Mouse (Mus musculus) liver, postnatal 0 days (tissue): ENCODE data around the gene Ulk2.

ENCODE experiments used
- CTCF ChIP-seq: sonication (generic); IDR thresholded peaks from 2 replicates; pipeline ENCODE4 v1.5.1; 2016; ENCODE audit warnings: antibody characterized with exemption, low read depth
- EP300 ChIP-seq: IDR thresholded peaks from 2 replicates; pipeline ENCODE4 v1.6.1; 2016; ENCODE audit warnings: antibody characterized with exemption, low read depth, mild to moderate bottlenecking

- TF ChIP-seq CTCF = no peak
- no peak for TF ChIP-seq EP300
Measured at GRCm38 (mm10) chr11:61743768-61744167, 111.1 kb downstream of the Ulk2 start.
